Mouse (Mus musculus) intestine, embryonic 14.5 days (tissue): ENCODE measurements around the gene Smoc1. TPM values are rescaled to one million over a fixed set of nuclear protein-coding genes. Genes with fewer than 3 reads are reported as not detected.

Experiments
- ATAC-seq: fragments of 200-750 bp; cut with Nextera tagmentation; replicated peaks from 2 replicates; pipeline ENCODE4 v1.8.0; 2017; ENCODE audit warnings: low read depth, moderate number of reproducible peaks, moderate TSS enrichment, moderate library complexity; ENCODE audit not compliant: low FRiP score, low TSS enrichment
- DNase-seq: peaks from one replicate; pipeline ENCODE4 v3.0.0-alpha.2; 2018; ENCODE audit warnings: low spot score
- H3K27ac ChIP-seq: fragments of 300-500 bp; sonication (generic); 2 replicates; pipeline ENCODE4 v1.5.1; 2014; ENCODE audit warnings: low read depth, mild to moderate bottlenecking, control low read depth
- H3K27me3 ChIP-seq: fragments of 300-500 bp; sonication (generic); replicated peaks from 2 replicates; pipeline ENCODE4 v1.6.1; 2014; ENCODE audit warnings: low read length, control low read depth; ENCODE audit not compliant: control insufficient read depth, insufficient read depth
- H3K36me3 ChIP-seq: fragments of 300-500 bp; sonication (generic); 2 replicates; pipeline ENCODE4 v1.6.1; 2014; ENCODE audit warnings: low read length, control low read depth; ENCODE audit not compliant: control insufficient read depth, insufficient read depth
- H3K4me1 ChIP-seq: fragments of 300-500 bp; sonication (generic); replicated peaks from 2 replicates; pipeline ENCODE4 v1.6.1; 2014; ENCODE audit warnings: low read length, control low read depth, mixed read lengths; ENCODE audit not compliant: control insufficient read depth, insufficient read depth
- H3K4me2 ChIP-seq: fragments of 300-500 bp; sonication (generic); 2 replicates; pipeline ENCODE4 v1.6.1; 2014; ENCODE audit warnings: low read length
- H3K4me3 ChIP-seq: fragments of 300-500 bp; sonication (generic); 2 replicates; pipeline ENCODE4 v1.5.1; 2014; ENCODE audit warnings: low read depth, low read length, control low read depth, mixed read lengths
- H3K9ac ChIP-seq: fragments of 300-500 bp; sonication (generic); 2 replicates; pipeline ENCODE4 v1.6.1; 2014; ENCODE audit warnings: mild to moderate bottlenecking, low read length
- H3K9me3 ChIP-seq: fragments of 300-500 bp; sonication (generic); 2 replicates; pipeline ENCODE4 v1.6.1; 2016; ENCODE audit warnings: low read length, control low read depth; ENCODE audit not compliant: control insufficient read depth
- WGBS: fragments of 180-500 bp; shearing (Covaris S2); extraction: QIAGEN DNeasy Blood & Tissue Kit; methylation state at CpG from one replicate; pipeline ENCODE4 v1.1.7; 2014; 5-methylcytosine and 5-hydroxymethylcytosine counted together
- polyA plus RNA-seq: library from polyadenylated mRNA; unstranded; fragments of >200 nt; fragmentation: Nextera tagmentation; extraction: Ambion mirVana; gene quantifications from 2 replicates; pipeline ENCODE4 v1.2.1, GENCODE M21; 2014

The Smoc1 gene
- polyA plus RNA-seq, 1 experiment from 2014 or later: 10.9 TPM

- no peak overlapping the region for H3K4me3 ChIP-seq
- peaks cover 8% of the 10 kb centered on the region; the same call in 1 of the 2 replicates for H3K4me1 ChIP-seq
- no peak overlapping the region for H3K4me2 ChIP-seq
- 51% methylated on average over 4 of the region's 4 CpGs for WGBS
- H3K9me3 ChIP-seq: no peaks in the 10 kb centered on the region
- DNase-seq: no peak
- no peak overlapping the region for H3K9ac ChIP-seq
- no peaks in the 10 kb centered on the region for H3K36me3 ChIP-seq
- no peak overlapping the region for H3K27ac ChIP-seq
- no peaks in the 10 kb centered on the region for H3K27me3 ChIP-seq
- no peak for ATAC-seq
Observed at GRCm38 (mm10) chr12:81133055-81133665, 106.6 kb downstream of the Smoc1 start.

DNA sequence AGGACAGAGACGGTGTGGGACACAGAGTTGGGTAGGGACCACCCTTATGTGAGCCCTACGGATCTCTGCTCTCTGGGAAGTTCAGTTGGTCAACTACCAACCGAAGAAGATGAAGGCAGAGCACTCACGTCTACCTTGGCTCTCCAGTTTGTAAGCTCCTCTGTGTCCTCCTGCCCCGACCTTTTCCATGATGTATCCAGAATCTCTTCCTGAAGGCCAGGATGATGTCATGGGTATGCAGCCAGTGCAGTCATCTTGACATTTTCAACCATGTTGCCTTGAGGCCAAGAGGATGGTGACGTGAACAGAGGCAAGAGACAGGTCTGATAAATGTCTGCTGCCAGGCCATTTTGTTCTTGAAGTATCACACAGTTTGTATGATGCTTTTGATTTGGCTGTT lies 111.6 kb downstream of the Smoc1 start:
- Histone ChIP-seq H3K27me3 (no peaks in the 10 kb centered on the region), H3K4me1 (peaks cover 21% of the 10 kb centered on the region), H3K4me3 (no peak overlapping the region), H3K4me2 (no peak overlapping the region), H3K9ac (no peak overlapping the region), H3K27ac (no peak overlapping the region), H3K36me3 (no peaks in the 10 kb centered on the region), H3K9me3 (no peaks in the 10 kb centered on the region)
- ATAC-seq (no peak), DNase-seq (no peak)
- WGBS: 70% methylated on average over 6 of the region's 6 CpGs

DNA sequence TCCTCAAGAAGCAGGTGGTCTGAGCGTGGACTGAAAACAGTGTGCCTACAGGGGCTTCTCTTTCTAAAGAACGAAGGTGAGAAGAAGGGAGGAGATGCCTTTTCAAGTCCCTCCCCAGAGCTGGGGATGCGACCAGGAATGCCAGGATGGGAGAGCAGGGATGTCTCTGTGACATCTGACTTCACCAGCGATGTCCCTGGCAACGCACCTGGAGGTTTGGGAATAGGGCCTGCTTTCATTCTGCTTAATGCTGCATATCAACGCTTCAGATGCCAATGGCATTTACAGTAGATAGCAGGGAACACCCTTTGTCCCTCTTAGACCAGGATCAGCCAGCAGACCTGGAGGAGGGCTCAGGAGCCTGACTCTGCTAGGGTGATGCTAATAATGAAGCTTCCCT lies 112.9 kb downstream of the Smoc1 start:
- Histone ChIP-seq H3K4me2 (no peak overlapping the region), H3K4me3 (no peak overlapping the region), H3K36me3 (no peaks in the 10 kb centered on the region), H3K27ac (no peak overlapping the region), H3K9ac (no peak overlapping the region), H3K27me3 (no peaks in the 10 kb centered on the region), H3K9me3 (no peaks in the 10 kb centered on the region), H3K4me1 (peaks cover 26% of the 10 kb centered on the region)
- 92% methylated on average over 6 of the region's 6 CpGs for WGBS
- no peak for DNase-seq
- no peak for ATAC-seq

DNA sequence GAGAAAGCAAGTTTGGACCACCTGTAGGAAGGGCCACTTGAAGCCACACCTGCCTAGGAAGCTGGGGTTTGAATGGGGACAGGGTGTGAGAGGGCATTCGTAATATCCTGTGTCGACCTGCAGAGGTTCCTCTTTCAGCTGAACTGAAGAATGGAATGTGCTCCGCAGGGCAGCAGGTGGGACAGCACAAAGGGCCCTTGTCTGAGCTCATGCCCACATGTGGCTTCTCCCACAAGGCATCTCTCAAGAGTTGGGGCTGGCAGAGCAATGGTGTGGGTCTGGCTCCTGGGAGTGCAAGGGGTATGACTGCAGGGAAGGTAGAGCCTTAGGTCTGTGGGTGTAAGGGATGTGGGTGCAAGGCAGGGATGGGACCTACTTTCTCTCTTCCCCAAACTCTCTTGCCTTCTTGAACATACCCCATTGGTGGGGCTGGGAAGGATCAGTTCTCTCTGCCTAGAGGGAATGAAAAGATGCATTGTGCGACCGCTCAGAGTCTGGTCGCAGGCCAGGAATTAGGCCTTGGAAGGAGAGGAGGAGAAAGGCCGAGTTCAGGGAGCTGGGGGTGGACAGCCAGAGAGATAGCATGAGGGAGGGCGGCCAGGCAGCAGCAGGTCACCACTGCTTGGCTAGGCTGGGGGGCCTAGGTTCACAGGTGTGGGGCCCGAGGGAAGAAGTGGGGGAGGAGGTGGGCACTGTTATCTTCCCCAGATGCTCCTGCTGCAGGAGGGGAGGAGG lies 114.2 kb downstream of the Smoc1 start:
- DNase-seq (no peak), ATAC-seq (peak; percentile 8; the same call in 1 of the 2 replicates)
- Histone ChIP-seq H3K4me3 (no peak overlapping the region), H3K9me3 (no peaks in the 10 kb centered on the region), H3K27ac (no peak overlapping the region), H3K27me3 (no peaks in the 10 kb centered on the region), H3K4me2 (no peak overlapping the region), H3K9ac (no peak overlapping the region), H3K36me3 (no peaks in the 10 kb centered on the region), H3K4me1 (peaks cover 26% of the 10 kb centered on the region)
- WGBS: 43% methylated on average over 9 of the region's 9 CpGs

DNA sequence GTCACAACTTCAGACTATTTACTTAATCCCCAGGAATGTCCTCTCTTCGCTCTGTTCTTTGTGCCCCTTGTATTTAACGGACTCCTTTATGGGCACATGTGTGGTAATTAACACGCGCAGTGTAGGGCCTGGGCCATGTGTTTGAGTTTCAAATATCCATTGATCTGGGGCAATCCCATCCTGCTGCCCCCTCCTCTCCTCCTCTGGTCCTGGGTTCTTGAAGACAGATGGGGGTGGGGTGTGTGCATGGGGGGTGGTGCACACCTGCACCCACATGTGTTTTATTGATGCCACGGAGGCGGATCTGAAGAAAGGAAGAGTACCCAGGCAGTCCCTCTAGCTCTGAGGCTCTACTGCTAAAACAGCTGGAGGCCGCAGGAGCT lies 114.7 kb downstream of the Smoc1 start:
- Histone ChIP-seq H3K9me3 (no peaks in the 10 kb centered on the region), H3K4me3 (no peak overlapping the region), H3K27me3 (no peaks in the 10 kb centered on the region), H3K27ac (no peak overlapping the region), H3K9ac (no peak overlapping the region), H3K4me1 (peaks cover 26% of the 10 kb centered on the region), H3K4me2 (no peak overlapping the region), H3K36me3 (no peaks in the 10 kb centered on the region)
- DNase-seq (no peak), ATAC-seq (peak; percentile 47; the same call in 1 of the 2 replicates)
- WGBS: 38% methylated on average over 7 of the region's 7 CpGs

GRCm38 (mm10) chr12:81142231-81142630 lies 115.6 kb downstream of the Smoc1 start:
- Histone ChIP-seq H3K4me2 (no peak overlapping the region), H3K4me3 (no peak overlapping the region), H3K9ac (no peak overlapping the region), H3K36me3 (no peaks in the 10 kb centered on the region), H3K27me3 (no peaks in the 10 kb centered on the region), H3K4me1 (peaks cover 25% of the 10 kb centered on the region), H3K27ac (no peak overlapping the region), H3K9me3 (no peaks in the 10 kb centered on the region)
- ATAC-seq: no peak
- 86% methylated on average over 3 of the region's 3 CpGs for WGBS
- no peak for DNase-seq

GRCm38 (mm10) chr12:81144201-81144600 lies 117.6 kb downstream of the Smoc1 start:
- 52% methylated on average over 10 of the region's 10 CpGs for WGBS
- Histone ChIP-seq H3K36me3 (no peaks in the 10 kb centered on the region), H3K4me1 (peaks cover 18% of the 10 kb centered on the region), H3K27ac (no peak overlapping the region), H3K9me3 (no peaks in the 10 kb centered on the region), H3K9ac (no peak overlapping the region), H3K4me2 (no peak overlapping the region), H3K4me3 (no peak overlapping the region), H3K27me3 (no peaks in the 10 kb centered on the region)
- no peak for DNase-seq
- ATAC-seq: no peak

GRCm38 (mm10) chr12:81146417-81147180 lies 120.0 kb downstream of the Smoc1 start:
- Histone ChIP-seq H3K36me3 (no peaks in the 10 kb centered on the region), H3K27ac (no peak overlapping the region), H3K9ac (no peak overlapping the region), H3K4me2 (no peak overlapping the region), H3K27me3 (no peaks in the 10 kb centered on the region), H3K9me3 (no peaks in the 10 kb centered on the region), H3K4me1 (peaks cover 7% of the 10 kb centered on the region; the same call in 1 of the 2 replicates), H3K4me3 (no peak overlapping the region)
- DNase-seq (no peak), ATAC-seq (no peak)
- WGBS: 60% methylated on average over 10 of the region's 10 CpGs
